Mouse (Mus musculus) liver (tissue): Measurements from ENCODE around the gene Rprd1b.
A peak's percentile ranks its signal among the peaks of the same experiment; 100 is the strongest.

Source experiments
- DNase-seq: peaks from one replicate; pipeline ENCODE4 v3.0.0-alpha.2; 2020; ENCODE audit warnings: mixed read lengths

Rprd1b gene

DNA sequence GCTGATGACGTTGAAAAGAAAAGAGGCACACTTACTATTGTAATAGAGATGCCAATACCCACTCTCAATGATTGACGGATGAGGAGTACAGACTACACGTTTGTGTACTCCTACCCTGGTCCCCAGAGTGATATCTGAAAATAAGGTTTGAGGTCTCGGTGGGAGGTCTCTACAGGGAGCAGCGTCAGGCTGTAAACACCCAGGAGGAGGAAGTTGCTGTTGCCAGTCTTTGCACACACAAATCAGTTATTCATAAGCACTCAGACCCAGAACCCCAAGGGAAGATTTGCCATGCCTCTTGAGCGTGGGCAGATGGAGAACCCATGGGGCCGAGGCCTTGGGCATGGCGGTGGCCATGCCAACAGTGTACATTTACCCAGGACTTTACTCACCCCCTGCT lies 56.2 kb downstream of the Rprd1b start:
- DNase-seq: no peak

DNA sequence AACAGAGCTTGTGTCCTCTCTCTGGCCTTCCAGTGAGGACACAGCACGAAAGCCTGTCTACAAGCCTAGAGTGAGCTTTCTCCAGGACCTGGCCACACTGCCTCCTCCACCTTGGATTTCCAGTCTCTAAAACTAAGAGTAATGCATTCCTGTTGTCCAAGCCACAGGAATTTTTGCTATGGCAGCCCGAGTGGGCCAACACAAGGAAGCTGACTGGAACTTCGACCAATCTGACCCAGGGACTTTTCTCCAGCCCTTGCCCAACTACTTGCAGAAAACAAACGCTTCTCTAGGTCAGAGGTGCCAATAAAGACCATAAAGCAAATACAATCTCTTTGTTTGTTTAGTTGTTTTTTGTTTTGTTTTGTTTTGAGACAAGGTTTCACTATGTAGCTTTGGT lies 61.8 kb downstream of the Rprd1b start:
- DNase-seq: no peak

DNA sequence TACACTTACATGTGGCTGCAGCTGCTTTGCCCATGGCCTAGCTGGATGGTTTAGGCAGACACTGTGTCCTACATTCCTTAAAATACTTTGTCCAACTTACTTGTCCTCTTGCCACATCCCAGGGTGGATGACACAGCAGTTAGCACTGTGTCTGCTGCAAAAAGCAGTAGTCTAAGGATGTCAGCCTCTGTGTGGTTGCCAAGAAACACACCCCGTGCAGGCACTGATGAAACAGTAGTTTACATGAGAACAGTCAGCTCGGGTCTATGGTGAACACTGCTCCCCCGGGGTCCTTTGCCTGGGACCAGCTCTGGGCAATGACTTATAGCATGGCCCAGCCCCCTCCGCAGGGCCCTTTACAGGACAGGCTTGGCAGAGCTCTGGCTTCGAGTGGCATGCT lies 65.0 kb downstream of the Rprd1b start:
- DNase-seq: no peak

DNA sequence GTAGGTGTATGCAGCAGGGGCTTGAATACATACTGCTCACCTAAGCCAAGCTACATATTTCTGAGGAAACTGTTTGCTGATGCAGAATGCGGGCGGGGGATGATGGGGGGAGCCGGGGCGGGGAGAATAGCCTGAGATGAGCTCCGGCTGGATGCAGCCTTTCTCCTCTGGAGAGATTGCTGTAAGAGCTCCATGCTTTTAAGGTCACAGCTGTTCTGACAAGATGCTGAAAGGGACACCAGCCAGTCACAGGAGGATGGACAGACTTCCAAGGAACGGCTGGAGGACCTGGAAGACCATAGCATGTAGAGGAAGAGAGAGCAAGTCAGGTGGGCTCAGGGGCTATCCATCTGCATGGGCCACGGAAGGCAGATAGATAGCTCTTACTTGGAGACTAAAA lies 66.0 kb downstream of the Rprd1b start:
- no peak for DNase-seq

DNA sequence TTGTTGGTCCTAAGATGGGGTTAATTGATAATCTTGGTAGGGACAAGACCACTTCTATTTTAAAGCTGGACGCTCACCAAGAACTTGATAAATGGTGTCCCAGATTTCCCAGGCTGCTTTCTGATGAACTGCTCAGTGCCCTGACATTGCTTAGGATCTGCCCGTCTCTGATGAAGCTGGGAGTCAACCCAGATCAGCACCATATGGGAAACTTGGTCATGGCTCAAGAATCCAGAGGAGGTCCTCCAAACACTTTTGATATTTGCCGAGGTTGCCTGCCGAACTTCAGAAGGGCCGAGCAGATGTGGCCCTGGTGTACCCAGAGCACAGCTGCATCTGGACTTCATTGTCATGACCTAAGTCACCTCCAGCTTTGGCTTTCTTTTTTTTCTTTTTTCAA lies 66.5 kb downstream of the Rprd1b start:
- no peak for DNase-seq

DNA sequence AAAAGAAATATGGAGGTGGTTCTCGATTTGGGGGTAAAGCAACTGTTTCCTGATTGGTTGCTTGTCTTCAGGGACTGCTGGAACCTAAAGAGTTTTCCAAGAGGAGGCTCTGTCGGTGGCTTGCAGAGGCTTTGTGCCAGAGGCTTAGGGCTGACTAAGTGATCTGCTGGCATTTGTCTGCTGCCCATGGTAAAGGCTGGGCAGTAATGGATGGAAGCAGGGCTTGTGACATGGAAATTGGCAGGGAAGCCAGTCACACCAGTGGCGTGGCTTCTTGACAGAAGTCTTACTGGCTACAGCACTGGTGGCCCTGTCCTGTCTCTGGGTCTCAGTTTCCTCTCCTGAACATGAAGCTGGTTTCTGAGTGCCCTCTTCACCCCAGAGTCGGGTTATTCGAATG lies 68.8 kb downstream of the Rprd1b start:
- DNase-seq: no peak

DNA sequence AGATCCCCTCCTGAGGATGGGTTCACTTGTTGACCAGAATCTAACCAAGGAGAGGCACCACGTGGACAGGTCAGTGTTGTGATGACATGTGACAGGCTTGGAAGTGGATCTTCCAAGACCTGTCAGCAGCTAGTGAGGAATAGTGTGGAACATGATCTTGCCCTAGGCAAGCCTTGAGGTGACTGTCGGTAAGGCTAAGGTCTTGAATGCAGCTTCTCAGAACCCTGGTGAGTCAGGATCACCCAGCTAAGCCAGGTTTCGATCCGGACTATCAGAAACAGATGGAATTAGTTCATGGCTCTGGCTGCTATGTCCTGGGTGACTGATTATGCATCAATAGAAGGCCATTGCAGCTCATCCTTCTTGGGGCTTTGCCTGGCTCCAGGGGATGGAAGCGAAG lies 70.4 kb downstream of the Rprd1b start:
- DNase-seq: no peak

DNA sequence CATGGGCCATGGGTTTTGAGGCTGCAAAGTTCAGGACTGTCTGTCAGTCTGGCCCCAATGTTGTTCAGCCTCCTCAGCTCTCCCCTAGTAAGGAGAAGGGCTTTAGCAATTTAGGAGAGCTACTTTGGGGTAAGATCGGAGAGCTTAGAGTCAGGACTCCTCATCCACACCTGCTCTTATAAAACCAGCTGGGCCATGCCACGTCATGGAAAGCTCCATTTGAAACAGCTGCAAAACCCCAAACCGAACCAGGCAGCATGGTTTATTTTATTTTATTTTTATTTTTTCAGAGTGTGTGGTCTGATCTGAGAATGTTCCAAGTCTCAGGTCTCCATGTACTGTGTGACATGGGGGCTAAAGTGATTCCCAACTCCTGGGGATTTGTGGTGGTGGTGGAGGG lies 71.2 kb downstream of the Rprd1b start:
- no peak for DNase-seq

DNA sequence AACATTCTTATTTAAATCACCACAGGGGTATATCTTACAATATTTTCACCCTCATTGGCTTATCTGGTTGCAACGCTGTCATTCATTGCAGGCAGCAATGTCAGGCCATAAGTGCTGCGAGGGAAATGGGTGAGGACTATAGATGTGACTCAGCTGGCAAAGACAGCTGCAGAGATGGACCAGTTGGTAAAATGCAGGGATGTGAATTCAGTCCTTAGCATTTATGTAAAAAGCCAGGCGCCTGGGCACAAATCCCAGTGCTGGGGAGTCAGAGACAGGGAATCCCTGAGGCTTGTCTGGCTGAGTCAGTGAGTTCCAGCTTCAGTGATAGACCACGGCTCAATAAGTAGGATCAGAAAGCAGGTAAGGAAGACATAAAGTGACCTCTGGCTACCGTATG lies 73.5 kb downstream of the Rprd1b start:
- no peak for DNase-seq

DNA sequence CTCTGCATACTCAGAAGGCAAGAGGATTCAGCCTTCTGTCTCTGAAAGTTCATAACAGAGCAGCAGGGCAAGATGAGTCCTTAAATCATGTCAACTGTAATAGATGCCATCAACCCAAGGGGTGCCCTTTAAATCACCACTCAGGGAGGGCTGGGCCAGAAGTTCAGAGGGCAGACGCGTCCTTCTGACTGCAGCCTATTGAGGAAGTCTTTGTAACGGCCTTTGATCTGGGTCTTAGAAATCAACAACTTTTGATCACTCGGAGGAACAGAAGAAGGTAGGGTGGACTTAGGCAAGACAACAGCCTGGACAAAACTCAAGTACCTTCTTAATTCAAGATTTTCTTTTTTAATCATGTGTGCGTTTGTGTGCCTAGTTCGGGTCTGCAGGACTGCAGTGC lies 76.7 kb downstream of the Rprd1b start:
- no peak for DNase-seq

DNA sequence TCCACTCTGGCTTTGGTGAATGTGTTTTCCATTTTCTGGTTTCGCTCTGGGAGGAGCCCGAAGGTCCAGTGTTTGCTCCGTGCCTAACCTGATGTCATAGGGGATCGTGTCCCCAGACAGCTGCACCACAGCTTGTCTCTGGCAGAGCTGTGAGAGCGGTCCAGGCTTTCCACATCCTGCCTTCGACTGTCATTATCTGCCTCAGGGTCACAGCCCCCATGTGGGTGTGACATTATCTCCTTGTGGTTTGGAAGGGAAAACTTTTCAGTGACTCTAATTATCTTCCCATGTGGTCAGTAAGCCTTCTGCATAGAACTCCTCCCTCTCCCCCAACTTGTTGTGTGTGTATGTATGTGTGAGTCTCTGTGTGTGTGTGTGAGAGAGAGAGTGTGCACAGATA lies 77.3 kb downstream of the Rprd1b start:
- no peak for DNase-seq

DNA sequence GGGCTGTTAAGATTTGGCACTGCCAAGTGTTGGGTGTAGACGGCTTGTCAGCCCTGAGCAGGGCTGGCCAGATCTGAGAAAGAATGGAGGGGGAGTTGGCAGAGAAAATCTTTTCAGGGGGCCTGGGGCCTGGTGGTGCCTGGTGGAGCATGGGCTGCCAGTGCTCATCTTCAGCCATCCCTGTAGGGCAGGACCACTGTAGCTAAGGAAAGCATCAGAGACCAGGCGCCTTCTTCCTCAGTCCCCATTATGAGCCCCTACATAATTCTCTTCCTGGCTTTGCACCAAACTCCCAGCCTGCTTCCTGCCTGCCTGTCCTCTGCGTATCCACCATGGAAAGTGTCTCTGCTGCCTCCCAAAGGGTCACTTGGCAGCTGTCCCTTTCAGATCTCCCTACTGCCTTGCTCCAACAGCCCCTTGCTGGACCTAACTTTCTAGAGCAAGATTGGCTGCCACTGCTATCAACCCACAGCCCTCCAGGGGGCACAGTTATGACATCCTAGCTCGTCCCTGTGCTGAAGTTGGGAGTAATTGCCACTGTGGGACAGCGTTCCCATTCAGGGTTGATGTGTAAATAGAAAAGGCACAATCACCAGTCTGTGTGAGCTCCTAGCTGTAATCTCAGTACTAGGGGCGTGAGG lies 78.8 kb downstream of the Rprd1b start:
- DNase-seq: peak; percentile 80

DNA sequence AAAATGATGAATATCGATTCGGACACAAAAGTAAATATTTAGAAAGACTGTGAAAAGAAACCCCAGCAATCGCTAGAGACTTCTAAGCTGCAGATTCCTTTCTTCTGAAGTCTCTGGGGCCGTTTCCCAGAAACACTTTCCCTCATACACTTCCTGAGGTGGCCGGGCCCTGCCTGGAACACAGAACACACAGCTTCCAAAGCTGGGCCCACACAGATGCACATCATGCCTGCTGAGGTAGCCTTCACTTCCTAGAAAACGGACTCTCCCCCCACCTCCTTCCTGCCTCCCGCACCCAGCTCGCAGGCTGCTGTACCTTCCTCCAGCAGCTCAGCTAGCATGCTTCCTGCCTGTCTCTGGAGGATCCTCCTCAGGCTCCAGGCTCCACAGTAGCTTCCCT lies 81.2 kb downstream of the Rprd1b start:
- DNase-seq: peak; percentile 31

DNA sequence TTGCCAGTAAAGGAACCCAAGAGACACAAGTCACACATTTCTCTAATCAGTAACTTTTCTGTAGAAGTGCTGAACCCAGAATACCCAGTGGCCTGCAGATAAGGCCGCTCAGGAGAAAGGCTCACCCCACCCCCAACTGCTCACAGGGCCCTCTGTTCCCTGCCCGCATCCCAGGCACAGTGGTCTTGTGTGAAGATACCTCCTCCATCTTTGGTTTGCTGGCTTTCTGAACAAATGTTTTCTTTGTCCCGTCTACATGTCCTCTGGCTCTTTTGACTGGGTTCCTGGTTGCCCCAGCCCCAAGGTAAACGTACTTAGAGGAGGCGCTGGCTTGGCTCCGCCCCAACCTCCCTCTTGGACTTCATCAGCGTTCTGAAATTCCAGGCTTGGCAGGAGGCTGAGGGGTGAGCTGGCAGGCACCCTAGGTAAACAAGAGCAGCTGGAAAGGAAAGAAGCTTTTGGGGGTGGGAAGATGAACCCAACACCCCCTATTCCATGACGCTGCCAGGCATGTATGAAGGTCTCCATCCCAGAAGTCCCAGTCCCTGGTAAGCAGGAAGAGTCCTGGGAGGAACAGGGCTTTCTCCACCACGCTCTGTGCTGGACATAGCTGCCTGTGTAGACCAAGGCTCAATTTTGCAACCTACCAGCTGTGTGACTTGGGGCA lies 85.4 kb downstream of the Rprd1b start:
- peak; percentile 82 for DNase-seq

DNA sequence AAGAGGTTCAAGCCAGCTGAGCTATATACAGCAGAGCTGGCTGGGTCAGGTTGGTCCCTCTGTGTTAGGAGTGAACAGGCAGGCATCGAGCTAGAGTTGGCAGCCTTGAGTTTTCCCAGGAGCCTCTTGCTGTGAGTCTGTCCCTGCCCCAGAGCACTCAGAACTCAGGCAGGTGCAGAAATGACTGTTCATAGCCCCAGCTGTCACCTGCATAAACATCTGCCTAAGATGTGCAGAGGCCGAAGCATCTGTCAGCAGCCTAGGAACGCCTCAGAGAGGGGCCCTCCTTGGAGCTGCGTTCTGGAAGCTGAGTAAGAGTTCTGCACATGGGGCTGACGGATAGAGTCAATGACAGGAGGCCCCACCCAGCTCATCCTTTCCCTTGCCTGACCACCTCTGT lies 86.6 kb downstream of the Rprd1b start:
- no peak for DNase-seq

DNA sequence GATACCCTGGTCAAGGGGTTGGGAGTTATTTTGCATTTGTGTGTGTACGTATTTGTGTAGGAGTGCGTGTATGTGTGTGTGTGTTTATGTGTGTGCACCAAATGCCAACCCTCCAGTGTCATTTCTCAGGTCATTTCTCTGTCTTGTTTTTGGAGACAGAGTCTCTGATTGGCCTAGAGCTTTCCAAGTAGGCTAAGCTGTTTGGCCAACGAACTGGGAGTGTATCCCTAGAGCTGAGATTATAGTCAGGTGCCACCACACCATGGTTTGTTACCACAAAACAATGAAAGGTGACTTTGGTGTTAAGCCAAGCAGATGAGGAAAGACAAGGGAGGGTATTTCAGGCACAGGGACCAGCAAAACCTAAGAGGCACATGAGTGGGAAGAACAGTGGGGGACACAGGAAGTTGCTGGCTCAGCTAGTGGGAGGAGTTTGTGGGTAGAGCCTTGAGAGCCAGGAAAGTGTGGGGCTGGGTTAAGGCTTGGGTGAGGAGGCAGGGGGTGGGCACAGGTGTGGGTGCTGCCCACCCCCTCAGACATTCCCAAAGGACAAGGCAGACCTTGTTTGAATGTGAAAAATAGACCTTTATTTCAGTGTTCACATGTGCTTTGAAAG lies 87.6 kb downstream of the Rprd1b start:
- no peak for DNase-seq

DNA sequence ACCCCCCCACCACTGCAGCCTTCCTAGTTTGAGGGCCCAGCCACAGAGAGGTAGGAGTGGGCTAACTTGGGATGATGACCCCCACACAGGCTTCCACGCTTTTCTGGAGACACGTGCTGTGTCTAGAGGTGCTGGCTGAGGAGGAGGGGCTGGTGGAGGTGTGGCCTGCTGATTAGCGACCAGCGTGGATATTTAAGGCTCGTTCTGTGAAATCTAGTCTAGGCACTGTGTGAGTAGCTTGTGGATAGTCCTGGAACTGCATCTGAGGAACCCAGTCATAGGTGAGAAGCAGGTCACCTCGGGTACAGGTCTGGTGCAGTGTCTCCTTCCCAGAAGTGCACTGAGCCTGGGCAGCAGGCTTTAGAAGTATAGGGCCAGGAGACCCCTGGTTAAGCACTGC lies 88.4 kb downstream of the Rprd1b start:
- no peak for DNase-seq

DNA sequence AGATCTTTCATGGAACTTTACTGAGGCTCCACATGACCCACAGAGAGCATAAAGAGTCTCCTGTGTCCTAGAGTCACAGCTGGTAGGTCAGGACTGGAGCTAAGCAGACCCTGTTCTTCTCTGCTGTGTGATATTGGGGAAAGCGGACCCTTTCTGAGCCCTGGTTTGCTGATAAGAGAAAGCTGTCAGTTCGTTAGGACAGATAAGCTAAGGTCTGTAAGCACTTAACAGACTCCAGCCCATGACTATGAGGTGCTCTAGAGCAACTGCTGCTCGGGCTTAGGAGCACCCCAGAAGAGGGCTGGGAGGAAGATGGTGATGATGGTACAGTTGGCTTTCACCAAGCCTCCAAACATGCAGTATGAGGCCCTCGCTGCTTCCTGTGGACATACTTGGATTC lies 90.8 kb downstream of the Rprd1b start:
- no peak for DNase-seq

DNA sequence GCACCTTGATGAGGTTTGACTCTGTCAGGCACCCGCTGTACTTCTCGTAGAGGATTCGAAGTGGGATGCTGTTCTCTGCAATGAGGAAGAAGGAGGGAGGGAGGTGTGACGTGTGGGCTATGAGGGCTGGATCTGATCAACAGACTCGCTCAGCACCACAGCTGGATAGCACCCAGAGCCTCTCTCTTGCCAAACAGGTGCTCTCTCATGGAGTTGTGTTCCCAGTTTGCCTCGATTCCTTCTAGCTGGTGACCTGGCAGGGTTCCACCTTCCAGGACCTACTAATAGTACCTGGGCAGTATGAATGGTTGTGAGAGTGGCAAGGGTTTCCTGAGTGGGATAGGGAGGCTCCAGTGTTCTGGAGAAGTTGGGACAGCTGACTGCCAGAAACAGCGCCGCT lies 91.9 kb downstream of the Rprd1b start:
- DNase-seq: no peak

DNA sequence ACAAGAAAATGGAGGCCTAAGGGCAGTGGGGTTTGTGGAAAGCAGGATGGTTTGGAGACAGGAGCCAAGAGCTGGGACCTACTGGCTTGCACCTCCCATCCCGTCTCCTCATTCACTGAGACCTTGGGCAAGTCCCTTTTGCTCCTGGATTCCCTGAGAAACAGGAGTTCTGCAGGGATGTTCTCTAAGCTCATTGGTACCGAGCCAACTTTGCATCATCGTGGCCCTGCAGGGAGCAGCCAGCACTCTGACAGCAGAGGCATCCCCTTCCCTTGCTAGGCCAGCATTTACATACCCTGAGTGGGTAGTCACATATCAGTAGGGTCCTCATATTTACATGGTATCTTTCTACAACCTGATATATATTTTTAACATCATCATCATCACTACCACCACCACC lies 92.6 kb downstream of the Rprd1b start:
- no peak for DNase-seq

DNA sequence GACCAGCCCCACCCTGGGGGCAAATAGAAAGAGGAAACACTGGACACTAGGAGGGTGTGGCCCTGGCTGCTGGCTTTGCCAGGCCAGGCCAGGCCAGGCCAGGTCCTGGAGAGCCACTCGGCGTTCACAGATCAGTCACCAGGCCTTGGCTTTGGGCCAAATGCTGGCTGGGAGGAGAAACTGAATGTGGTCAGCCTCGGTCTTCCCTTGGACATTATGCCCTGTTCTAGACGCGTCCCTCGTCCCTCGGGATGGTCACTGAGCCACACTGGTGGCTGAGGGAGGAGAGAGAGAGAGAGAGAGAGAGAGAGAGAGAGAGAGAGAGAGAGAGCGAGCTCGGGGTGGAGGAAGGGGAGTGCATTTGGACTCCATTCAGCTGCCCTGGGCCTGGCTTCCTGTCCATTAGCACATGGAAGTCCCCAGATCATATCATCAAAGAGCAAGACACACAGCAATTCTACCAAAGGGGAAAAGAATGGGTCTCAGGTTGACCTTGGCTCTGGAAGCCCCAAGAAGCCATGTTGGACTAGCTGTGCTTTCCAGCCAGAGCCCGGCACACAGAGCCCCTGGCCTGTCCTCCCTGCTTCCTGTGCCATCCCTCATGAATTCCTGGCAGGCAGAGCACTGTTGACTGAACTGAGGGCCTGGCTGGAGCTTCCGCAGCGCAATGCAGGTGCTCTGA lies 93.5 kb downstream of the Rprd1b start:
- DNase-seq: peak; percentile 46

DNA sequence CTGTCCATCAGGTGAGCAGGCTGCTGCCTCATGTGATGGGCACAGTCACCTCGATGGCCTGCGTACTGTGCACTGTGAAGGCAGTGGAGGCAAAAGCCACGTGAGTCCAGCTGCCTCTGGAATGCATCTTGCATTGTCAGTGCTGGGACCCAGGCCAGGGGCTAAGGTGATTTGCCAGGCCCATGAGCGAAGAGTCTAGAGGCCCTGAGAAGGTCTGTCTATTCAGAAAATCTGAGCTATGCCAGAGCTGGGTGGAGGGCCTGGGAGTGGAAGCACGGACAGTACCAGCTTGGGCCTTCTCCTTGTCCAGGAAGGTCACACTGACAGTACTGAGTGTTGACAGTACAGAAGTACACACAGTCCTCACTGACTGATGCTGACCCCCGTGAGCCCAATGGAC lies 94.5 kb downstream of the Rprd1b start:
- DNase-seq: no peak

DNA sequence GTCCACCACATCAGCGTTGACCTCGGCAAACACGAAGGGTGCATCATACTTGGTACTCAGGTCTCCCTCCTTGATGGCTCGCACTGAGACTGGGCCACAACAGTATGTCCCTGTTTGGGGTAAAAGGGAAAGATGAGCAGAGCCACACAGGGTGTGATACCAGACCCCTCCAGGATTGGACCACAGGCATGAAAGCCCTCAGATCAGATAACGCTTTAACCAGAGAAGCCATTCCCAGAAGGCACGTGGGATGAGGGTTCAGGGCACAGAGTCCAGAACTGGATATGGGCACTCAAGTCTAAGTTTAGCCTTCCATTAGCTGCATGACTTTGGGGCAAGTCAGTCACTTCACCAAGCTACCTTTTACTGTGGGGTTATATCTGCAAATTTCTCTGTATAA lies 98.9 kb downstream of the Rprd1b start:
- no peak for DNase-seq

DNA sequence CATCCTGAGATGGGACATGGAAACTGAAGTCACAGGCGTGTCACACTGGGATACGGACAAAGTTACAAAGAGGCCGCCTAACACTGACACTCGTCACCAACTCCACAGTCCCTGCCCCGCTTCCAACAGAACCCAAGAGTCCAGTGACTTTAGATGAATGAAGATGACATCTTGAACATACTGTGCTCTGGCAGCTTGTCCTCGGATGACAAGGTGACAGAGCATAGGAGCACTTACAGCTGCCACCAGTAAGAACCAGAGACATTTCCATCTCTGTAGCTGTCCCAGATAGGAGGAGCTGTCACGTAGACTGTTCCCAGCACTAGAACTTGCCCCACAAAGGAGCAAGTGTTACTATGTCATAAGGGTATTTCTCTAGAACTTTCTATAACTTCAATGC lies 99.6 kb downstream of the Rprd1b start:
- DNase-seq: no peak
